Mouse (Mus musculus) B cell, adult 2 months (primary cell): ENCODE measurements around the gene Cxcl15.

ENCODE experiments used
- DNase-seq, 2 experiments: peaks; one replicate each; pipeline ENCODE4 v3.0.0; 2022

The Cxcl15 gene

GRCm38 (mm10) chr5:90794195-90794625 is at the start of gene Cxcl15:
Gene Cxcl15, plus strand, starts transcription at chr5:90794534.
- DNase-seq, result no peak

- no peak for DNase-seq
Observed at GRCm38 (mm10) chr5:90753934-90754333, 40.4 kb upstream of the Cxcl15 start.

GRCm38 (mm10) chr5:90758020-90758605 is 36.2 kb upstream of the Cxcl15 start:
- DNase-seq, result no peak

- no peak for DNase-seq
Observed at GRCm38 (mm10) chr5:90759077-90760065, 35.0 kb upstream of the Cxcl15 start, which contains the start of gene Cxcl5. Gene Cxcl5, plus strand, starts transcription at chr5:90759360.

GRCm38 (mm10) chr5:90760303-90760702 is 34.0 kb upstream of the Cxcl15 start:
- DNase-seq, result no peak

GRCm38 (mm10) chr5:90760844-90761243 is 33.5 kb upstream of the Cxcl15 start:
- DNase-seq, result no peak

GRCm38 (mm10) chr5:90761834-90762233 is 32.5 kb upstream of the Cxcl15 start:
- DNase-seq, result no peak

GRCm38 (mm10) chr5:90763912-90764665 is 30.2 kb upstream of the Cxcl15 start:
- DNase-seq, result no peak

- DNase-seq, result no peak
Observed at GRCm38 (mm10) chr5:90765821-90766606, 28.3 kb upstream of the Cxcl15 start.

GRCm38 (mm10) chr5:90768218-90768617 is 26.1 kb upstream of the Cxcl15 start, which contains the start of gene Ppbp:
Gene Ppbp, plus strand, starts transcription at chr5:90768518.
- DNase-seq, result no peak

- no peak for DNase-seq
Observed at GRCm38 (mm10) chr5:90771369-90771768, 23.0 kb upstream of the Cxcl15 start.

GRCm38 (mm10) chr5:90771880-90772653 is 22.3 kb upstream of the Cxcl15 start, which contains the start of gene Pf4:
Gene Pf4, plus strand, starts transcription at chr5:90772435.
- no peak for DNase-seq

- no peak for DNase-seq
Observed at GRCm38 (mm10) chr5:90775562-90775961, 18.8 kb upstream of the Cxcl15 start.

- no peak for DNase-seq
Observed at GRCm38 (mm10) chr5:90777621-90778020, 16.7 kb upstream of the Cxcl15 start.

GRCm38 (mm10) chr5:90778856-90779255 is 15.5 kb upstream of the Cxcl15 start:
- no peak for DNase-seq

GRCm38 (mm10) chr5:90783697-90784096 is 10.6 kb upstream of the Cxcl15 start:
- DNase-seq, result no peak

- no peak for DNase-seq
Observed at GRCm38 (mm10) chr5:90785659-90786588, 8.4 kb upstream of the Cxcl15 start, which contains the start of gene Cxcl3. Gene Cxcl3, plus strand, starts transcription at chr5:90786103.

GRCm38 (mm10) chr5:90788114-90788513 is 6.2 kb upstream of the Cxcl15 start:
- no peak for DNase-seq

- no peak for DNase-seq
Observed at GRCm38 (mm10) chr5:90789306-90790073, 4.8 kb upstream of the Cxcl15 start.
